Mouse (Mus musculus) frontal cortex, postnatal 25 days (tissue): Measurements from ENCODE around the gene Gm29797.

Experiments used
- DNase-seq, 2 experiments: peaks; one replicate each; pipeline ENCODE4 v3.0.0; 2022; ENCODE audit warnings: low spot score in 2 of 2

The Gm29797 gene

DNA sequence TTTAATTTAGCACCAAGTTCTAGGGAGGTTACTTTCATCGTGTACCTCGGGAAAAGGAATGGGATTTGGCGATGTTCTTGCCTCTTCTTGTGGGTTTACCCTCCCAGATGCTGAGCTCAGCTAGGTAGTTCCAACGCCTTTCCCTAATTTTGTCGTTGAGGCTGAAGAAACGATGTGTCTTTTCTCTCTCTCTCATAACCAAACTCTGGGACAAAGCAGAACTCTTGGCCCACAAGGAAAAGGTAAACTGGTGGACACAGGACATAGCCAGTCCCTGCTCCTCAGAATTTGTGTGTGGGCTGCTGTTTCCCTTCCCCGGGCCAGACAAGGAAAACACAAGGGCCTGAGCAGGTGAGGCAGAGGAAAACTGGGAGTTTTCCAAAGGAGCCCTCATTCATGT, 15.2 kb downstream of the Gm29797 start:
- DNase-seq = no peak

DNA sequence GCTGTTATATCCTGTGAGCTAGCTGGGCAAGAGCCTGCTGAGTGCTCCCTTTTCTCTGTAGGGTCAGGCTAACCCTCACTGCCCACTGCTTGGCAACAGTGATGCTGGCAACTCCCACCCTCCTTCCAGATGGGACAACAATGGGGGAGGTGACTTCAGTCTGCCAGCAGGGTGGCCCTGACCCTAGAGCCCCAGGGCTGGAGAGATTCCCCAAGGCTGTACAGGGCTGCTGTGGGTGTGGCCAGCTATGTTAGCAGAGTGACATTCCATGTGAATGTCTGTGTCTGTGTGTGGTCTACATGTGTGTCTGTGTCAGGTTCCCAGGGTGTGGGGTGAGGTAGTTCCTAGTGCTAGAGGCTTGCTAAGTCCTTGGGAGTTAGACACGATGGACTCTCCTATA, 16.7 kb downstream of the Gm29797 start:
- no peak for DNase-seq

- no peak for DNase-seq
Measured at GRCm38 (mm10) chr2:181674934-181675333, 18.1 kb downstream of the Gm29797 start.

DNA sequence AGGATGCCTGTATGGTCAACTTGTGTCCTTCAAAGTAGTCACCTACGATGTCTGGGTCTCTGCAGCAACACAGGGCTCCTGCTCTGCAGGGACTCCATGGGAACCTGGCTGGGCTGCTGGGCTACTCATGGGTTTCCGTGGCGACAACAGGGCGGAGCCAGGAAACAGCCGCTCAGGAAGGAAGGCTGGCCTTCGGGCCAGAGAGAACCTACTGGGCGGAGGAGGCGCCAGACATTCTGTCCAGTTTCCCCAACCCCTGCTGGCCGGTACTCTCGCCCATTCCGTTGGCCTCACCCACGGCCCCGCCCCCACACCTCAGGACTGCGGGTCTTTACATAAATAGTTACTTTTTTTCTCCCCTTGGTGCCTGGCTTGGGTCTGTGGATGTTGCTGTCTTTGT, 18.6 kb downstream of the Gm29797 start:
- no peak for DNase-seq

DNA sequence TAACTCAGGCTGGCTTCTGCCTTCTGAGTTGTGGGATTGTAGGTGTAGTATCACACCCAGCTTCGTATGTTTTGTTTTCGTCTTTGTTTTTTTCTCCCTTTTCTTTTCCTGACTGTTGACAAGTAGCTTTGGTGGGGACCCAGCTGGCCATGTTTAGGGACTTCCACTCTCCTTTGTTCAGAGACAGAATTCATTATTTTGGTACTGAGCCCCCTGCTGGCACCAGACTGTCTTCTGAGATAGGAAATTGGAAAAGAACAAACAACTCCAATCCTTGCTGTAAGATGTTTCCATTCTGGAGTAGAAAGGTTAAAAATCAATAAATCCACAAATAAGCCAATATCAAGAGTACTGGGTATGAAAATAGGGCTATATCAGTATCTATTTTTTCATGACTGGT, 19.6 kb downstream of the Gm29797 start:
- DNase-seq = no peak

DNA sequence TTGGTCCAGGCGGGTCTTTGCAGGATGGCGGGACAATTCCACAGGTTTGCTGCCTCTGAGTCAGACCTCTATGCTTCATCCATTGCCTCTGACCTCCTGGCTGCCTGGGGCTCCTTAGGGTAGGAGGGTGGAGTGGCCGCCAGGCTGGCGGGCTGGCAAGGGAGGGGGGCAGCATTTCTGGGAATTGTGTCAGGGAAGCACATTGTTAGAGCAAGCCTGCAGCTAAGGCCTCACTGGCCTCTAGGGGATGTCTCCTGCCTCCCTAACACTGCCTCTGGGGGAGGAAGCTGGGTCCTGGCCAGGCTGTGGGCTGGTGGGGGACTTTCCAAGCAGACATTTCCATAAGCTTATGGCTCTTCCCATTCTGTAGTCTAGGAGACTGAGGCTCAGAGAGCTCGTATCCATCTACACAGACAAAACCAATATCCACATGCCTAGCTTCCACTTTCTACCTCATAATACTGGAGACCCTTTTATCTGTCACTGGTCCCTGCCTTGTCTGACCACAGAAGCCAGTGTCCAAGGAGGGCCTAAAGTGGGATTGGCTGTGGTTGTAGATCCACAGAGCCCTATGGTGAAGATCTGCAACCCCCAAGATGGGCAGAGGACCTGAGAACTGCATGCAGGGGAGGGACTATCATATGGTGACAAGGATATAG, 20.4 kb downstream of the Gm29797 start:
- no peak for DNase-seq

- no peak for DNase-seq
Measured at GRCm38 (mm10) chr2:181677755-181678098, 20.9 kb downstream of the Gm29797 start.

GRCm38 (mm10) chr2:181678780-181679179, 21.9 kb downstream of the Gm29797 start:
- peak; percentile 60 to 68 for DNase-seq

GRCm38 (mm10) chr2:181679951-181680715, 23.3 kb downstream of the Gm29797 start, which contains the start of gene Tcea2:
TSS of gene Tcea2 (plus strand) at chr2:181680310.
- DNase-seq = peak; percentile 48 to 59

GRCm38 (mm10) chr2:181680716-181681117, 23.9 kb downstream of the Gm29797 start:
- DNase-seq = no peak

DNA sequence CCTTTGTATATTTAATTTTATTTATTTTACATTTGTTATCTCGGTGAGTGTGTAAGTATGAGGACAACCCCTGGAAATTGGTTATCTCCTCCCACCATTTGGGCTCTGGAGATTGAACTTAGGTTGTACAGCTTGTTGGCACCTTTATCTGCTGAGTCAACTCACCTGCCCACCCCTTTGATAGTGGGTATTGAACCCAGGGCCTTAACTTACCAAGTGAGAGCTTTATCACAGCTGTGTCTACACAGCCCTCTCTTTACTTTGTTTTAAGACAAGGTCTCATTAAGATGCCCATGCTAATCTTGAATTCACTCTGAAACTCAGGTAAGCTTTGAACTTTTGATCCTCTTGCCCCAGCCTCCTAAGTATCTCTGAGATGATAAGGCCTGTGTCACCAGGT, 25.1 kb downstream of the Gm29797 start:
- DNase-seq = no peak

DNA sequence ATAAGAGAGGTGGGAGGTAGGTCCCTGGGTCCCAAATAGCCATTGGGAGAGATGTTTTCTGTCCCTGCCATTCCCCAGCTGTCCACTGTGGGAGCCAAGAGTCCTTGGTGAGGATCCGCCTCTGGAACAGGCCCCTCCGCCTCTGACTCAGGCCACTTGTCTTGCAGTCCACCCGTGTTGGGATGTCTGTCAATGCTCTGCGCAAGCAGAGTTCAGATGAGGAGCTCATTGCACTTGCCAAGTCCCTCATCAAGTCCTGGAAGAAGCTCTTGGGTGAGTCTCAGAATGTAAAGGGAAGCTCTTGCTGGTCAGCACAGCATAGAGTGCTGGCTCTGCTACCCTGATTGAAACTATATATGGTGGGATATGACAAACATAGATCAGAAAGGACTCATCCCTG, 26.5 kb downstream of the Gm29797 start:
- DNase-seq = no peak

GRCm38 (mm10) chr2:181684713-181685112, 27.9 kb downstream of the Gm29797 start:
- DNase-seq = no peak

DNA sequence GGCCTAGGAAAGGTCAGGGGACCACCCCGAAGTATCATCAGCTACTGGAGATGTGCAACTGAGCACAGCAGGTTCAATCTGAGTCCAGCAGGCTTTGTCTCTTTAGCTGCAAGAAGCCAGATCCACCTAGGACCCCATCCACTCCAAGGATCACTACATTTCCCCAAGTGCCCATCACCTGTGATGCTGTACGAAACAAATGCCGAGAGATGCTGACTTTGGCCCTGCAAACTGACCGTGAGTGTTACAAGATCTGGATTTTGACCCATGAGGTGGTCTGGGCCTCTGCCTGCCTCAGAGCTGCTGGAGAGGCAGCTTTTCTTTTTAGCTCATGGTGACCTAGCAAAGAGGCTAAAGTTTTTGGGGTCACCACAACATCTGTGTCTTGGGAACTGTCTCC, 28.9 kb downstream of the Gm29797 start:
- DNase-seq = no peak

DNA sequence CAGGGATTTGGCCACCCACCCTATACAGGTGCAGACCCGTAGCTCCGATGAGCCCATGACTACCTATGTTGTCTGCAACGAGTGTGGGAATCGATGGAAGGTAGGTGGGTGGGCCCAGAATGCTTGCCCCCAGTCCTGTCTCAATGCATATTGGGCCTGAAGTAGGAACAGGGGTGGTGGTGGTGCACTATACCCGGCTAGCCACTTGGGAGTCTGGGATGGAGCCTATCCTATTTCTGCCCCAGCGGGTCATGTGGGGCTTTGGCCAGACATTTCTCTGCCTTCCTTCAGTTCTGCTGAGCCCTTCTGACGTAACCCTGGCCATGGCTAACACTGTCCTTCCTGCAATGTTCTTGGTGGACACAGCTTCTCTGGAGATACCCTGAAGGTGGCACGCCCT, 30.8 kb downstream of the Gm29797 start:
- DNase-seq = no peak

DNA sequence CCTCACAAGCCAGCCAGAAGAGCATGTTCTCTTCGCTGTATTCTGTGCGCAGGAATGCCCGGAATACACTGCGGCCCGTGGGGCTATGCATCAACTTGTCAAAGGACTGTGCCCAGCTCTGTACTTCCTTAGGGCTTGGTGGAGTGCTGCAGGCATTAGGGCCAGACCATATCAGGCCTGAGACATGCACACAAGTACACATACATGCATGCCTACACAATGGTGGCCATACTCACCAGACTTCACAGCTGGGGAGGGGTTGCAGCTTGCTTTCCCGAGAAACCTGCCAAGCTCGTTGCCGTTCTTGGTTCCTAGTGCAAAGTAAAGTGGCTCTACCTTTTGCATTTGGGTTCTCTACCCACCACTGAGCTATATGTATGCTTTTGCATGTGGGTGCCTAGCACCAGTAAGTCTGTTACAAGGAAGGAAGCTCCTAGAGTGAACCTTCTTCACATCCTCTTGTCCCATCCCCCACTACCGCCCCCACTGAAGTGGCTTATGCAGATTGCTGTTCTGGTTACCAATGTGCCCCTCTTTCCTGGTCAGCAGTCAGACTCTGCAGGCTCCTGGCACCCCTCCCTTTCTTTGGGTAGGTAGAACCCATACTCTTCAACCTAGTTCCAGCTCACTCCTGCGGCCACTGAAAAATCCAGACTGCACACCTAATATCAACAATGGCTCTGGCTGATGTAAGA, 32.8 kb downstream of the Gm29797 start:
- DNase-seq = no peak

- no peak for DNase-seq
Measured at GRCm38 (mm10) chr2:181691083-181691482, 34.2 kb downstream of the Gm29797 start.

GRCm38 (mm10) chr2:181691571-181691970, 34.7 kb downstream of the Gm29797 start:
- DNase-seq = no peak

- DNase-seq = no peak
Measured at GRCm38 (mm10) chr2:181692304-181692703, 35.5 kb downstream of the Gm29797 start.

DNA sequence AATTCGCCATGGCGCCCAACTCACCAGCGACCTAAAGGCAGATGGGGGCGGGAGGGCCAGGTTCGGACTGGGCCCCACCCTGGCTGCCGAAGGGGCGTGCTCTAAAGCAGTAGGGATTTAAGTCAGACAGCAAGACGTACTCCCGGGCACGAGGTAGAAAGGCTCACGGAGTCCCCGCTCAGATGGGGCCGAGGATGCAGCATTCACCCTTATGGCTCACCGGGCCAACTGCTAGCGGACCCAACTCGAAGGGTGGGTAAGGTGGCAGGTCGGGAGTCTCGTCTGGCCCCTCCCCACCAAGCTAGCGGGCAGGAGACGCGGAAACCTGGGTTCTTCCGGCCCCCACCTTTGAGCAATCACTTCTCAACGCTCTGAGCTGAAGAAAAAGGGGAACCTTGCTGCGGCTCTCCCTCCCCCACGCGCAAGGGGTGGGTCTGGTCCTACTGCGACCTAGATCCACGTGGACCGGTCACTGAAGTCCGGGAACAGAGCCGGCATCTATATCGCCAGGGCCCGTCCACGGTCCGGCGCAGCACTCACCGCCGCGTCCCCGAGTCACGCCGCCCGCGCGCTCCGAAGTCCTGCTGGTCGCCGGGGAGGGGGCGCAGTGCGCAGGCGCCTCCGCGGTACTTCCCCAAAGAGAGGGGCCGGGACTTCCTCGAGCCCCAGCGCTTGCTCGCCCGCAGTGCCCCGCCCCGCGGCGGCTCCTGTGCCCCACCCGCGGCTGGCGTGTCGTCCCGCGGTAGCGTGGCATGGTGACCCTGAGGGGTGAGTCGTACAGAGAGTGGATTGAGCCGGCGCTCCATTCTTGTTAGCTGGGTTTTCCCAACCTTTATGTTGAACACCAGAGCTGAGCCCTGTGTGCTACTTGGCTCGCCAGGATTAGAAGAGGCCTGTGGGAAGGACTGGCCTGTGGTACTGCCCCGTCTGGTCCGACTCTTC, 36.8 kb downstream of the Gm29797 start, which contains the start of gene Rgs19:
TSS of gene Rgs19 (minus strand) at position 639 of the 942 bp plus-strand sequence.
- DNase-seq = peak; percentile 59 to 69

DNA sequence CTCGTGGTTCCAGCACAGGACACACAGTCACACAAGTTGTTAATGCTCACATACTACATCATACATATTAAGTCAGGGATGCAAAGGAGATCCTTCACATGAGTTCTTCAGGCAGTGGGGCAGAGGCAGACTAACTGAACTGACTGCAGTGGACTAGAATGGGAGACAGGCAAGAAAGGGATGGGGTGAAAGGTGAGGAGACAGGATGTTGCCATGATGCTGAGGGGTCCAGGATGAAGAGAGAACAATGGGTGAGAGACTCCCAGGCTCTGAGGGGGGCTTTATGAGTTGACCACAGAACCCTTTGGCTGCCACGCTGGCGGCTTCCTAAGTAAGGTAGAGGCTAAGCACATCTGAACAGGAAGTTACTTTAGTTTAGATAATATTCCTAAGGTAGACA, 37.7 kb downstream of the Gm29797 start:
- no peak for DNase-seq

DNA sequence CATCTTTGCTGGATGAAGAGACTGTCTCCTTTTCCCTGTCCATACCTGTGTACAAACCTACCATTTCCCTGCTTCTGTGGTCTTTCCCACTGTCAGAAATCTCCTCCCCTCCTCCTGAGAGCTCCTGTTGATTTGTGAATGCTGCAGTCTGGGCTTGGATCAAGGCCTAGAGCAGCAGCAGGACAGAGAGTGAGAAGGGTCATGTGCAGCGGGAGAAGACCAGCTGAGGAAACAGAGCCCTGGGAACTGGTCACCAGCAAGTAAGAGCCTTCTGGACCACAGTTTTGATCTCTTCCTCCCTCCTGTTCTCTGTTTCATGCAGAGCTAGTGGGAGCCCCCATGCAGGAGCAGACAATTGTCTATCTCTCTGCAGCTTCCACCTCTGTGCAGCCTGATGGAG, 38.9 kb downstream of the Gm29797 start:
- DNase-seq = no peak
